Mouse (Mus musculus) brain, embryonic 18.5 days (tissue): ENCODE results near the gene Hhatl.

Source experiments
- DNase-seq: peaks from one replicate; pipeline ENCODE4 v3.0.0-alpha.2; 2012; ENCODE audit warnings: low read depth, low spot score

Hhatl gene

DNA sequence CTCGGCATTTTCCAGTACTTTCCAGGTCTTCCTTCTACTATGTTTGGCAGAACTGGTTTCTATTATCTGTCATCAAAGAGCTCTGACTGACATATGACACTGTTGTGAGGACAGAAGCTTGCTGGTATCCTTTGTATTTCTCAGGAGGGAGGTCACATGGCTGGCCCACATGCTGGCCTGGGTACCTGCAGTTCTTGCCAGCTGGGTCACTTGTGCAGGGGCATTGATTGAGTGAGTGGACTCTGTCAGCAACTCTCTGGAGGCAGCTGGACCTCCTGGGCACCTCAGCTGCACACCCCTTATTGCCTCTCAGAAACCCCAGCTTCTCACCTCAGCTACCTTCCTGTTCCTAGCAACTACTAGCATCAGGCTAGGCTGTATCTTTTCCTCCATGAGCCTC is 15.2 kb upstream of the Hhatl start:
- DNase-seq = no peak

DNA sequence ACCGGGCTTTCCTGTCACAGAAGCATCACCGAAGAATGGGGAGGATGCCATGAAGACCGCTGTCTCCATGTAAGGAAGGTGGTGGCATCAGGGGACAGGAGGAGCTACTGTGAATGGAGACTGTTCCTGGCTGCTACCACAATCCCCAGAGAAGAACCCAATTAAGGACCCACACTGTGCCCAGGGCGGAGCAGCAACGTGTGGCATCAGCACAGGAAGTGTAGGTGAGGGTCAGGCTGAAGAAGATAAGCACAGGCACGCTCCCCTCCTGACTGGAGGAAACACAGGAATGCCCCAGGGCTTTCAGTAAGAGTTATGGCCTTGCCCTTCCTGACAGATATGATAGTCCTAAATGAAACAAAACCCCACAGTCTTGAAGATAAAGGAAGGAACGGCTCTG is 10.4 kb upstream of the Hhatl start:
- DNase-seq = no peak

DNA sequence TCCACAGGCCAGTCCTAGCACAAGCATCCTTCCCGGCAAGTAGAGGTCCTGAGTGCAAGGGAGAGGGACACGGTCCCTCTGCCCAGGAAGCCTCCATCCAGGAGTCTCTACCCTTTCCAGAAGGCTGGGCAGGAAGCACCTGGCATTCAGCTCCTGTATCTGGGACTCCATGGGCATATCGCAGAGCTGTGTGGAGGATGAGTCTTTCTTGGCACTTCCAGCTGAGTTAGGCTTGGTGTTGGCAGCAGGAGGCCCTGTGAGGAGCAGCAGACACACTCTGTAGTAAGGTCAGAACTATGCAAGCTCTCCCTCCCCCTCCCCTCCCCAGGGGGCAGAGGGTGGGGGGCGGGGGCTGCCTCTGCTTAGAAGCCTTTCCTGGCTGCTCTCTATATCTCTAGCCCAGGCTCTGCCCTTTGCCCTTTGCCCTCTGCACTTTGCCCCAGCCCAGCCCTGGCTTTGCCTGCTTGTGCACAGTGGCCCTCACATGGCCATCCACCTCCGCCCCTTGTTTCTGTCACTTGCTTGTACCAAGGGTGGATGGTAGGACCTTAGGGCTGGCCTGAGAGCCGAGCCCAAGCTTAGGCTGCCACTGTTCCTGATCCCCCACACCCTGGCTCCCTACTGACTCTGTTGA is 6.7 kb upstream of the Hhatl start:
- DNase-seq = no peak

DNA sequence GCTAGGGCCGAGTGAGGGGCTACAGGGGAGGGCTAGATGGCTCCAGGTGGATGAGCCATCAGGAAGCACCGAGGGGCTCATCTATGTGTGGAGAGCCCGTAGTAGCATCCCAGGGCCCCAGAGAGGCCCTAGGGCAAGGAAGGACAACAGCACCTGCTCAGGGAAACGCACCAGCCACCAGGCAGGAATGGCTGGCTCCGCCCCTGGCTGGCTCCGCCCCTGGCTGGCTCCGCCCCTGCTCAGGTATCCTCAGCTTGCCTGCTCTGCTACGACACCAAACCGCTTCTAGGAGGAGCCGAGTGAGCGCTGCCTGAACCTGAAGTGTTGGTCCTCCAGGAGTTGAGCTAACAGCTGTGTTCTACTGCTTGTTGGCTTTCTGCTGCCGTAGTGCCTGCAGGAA is 5.4 kb upstream of the Hhatl start:
- no peak for DNase-seq

DNA sequence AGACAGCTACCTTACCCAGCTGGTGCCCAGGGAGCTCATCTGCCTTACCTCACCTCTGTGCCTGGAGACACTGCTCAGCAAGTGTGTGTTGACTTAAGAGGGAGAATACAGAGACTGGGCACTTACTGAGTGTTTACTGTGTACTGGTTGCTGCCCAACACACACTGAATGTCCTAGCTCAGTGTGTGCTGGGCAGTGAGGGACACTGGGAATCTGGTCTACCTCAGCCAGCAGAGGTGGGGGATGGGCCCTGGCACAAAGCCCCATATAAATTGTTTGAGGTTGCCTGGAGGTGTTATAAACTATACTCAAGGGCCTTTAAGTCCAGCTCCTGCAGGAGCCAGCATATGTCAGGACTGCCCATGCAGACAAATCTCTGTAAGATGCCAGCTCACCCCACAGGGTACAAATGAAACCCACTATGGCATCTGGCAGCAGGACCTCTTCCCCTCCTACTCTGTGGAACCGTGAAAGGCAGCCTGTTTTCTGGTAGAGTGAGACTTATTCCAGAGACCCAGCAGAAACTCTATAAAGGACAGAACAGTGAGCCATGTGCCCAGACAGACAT is 2.7 kb upstream of the Hhatl start:
- DNase-seq = no peak

DNA sequence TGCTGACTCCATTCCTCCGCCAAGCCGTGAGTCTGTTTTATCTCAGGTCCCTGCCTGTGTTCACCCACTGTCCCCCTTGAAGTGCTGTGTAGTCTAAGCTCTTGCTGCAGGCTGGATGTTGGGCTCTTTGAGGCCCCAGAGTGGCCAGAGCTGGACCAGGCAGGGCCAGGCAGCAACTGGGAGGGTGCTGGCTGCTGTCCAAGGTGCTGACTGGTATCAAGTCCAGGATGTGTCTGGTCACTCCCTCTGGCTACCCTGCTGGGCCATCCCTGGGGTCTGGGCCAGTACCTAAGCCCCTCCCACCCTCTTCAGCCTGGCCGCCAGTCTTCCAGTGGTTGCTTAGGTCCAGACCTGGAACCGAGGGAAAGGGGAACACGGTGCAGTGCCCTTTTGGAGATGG is 1.1 kb downstream of the Hhatl start:
- no peak for DNase-seq

DNA sequence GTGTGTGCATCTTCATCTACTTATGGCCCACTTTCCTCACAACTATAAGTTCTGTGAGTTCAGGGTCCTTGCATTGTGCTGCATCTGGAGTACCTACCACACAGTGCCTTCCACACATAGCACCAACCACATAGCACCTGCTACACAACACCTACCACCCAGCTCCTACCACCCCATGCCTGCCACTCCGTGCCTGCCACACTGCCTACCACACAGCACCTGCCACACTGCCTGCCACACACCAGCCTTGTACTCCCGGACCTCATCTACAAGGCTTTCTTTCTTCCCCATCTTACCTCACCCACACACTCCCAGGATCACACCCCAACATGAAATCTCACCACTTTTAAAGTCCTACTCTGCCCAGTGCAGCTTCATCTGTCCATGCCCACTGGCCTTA is 5.9 kb downstream of the Hhatl start:
- no peak for DNase-seq

DNA sequence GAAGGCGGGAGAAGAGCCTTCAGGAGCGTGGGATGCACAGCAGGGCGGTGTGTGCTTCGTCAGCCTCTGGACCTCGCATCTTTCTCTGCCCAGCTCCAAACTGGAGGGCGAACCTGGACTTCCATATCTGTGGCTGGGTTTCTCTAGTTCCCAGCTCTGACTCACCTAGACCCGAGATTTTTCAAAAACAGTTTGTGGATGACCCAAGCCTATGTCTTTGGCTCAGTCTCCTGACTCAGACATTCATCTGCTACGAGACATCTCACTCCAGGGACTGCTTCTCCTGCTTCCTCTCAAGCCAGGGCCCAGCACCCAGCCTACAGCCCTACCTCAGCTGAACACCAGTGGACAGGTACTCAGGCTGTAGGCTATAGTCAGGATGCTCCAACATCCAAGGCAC is 7.0 kb downstream of the Hhatl start:
- DNase-seq = no peak

DNA sequence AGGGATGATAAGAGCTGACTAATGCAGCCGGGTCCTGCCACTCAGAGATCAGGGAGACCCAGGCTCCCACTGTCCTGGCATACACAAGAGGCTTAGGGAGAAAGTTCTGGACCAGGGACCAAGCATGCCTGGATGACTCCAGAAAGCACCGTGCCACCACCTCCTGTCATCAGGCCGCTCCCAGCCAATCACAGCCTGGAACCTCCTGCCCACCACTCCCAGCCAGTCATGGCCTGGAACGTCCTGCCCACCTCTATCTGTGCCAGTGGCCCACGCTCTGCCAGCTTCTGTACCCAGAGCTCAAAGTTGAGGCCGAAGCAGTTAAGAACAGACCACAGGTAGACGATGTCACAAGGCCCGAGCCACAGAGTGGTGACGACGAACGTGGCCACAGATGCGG is 7.5 kb downstream of the Hhatl start:
- DNase-seq = no peak

DNA sequence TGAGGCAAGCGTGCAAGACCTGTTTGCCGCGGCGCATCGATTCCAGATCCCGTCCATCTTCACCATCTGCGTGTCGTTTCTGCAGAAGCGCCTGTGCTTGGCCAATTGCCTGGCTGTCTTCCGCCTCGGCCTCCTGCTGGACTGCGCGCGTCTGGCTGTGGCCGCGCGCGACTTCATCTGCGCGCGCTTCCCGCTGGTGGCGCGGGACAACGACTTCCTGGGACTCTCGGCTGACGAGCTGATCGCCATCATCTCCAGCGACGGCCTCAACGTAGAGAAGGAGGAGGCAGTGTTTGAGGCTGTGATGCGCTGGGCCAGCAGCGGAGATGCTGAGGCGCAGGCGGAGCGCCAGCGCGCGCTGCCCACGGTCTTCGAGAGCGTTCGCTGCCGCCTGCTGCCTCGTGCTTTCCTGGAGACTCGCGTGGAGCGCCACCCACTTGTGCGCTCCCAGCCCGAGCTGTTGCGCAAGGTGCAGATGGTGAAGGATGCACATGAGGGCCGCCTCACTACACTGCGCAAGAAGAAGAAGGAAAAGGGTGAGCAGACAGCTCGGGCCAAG is 14.2 kb downstream of the Hhatl start:
- DNase-seq = no peak

DNA sequence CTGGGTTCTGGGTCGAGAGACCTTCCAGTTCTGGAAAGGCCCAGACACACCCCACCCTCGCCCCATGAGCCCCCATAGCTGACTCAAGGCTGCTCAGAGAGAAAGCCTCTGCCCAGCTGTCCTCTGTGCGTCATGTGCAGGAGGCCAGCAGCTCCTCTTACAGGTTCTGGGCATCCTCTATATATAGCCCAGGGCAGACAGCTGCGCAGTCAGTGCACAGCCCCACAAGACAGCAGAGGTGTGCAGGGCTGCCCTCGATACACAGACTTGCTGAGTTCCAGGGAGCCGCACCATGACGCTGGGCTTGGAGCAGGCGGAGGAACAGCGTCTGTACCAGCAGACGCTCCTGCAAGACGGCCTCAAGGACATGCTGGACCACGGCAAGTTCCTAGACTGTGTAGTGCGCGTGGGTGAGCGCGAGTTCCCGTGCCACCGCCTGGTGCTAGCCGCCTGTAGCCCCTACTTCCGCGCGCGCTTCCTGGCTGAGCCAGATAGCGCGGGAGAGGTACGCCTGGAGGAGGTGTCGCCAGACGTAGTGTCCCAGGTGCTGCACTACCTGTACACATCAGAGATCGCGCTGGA is 14.7 kb downstream of the Hhatl start, which contains the start of gene Klhl40:
Gene Klhl40, plus strand, starts transcription at position 124 of the 582 bp plus-strand sequence.
- DNase-seq = no peak

DNA sequence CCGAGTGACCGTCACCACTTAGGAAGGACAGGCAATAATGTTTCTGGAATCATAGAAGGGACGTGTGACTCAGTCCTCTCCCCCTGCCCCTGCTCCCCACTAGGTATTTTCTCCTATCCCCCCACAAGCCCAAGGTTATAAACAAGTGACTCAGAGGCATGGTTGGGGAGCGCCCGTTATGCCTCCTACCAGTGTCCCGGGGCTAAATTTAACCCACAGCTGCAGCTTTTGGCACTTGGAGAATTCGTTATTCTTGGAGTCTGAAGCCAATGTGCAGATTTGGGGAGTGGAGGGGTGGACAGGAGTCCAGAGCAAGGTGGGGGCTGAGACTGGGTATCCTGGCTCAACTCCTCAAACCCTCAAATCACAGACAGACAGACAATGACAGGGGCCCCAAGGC is 15.8 kb downstream of the Hhatl start:
- no peak for DNase-seq

DNA sequence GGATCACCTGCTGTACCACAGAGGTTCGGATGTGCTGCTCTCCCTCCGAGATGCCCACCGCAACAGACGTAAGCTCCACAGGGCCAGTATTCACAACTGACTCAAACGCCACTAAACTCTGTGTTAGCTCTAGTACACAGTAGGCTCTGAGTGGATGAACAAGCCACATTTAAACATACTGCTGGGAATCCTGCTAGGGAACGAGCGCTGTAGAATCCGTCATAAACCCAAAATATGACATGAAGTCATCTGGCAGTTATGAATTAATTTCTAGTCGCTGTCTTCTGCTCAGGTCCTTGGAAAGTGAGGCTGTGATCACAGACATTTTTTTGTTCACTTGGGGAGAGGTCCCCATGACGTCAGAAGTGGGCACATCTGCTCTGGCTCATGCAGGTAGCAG is 16.4 kb downstream of the Hhatl start:
- DNase-seq = no peak

DNA sequence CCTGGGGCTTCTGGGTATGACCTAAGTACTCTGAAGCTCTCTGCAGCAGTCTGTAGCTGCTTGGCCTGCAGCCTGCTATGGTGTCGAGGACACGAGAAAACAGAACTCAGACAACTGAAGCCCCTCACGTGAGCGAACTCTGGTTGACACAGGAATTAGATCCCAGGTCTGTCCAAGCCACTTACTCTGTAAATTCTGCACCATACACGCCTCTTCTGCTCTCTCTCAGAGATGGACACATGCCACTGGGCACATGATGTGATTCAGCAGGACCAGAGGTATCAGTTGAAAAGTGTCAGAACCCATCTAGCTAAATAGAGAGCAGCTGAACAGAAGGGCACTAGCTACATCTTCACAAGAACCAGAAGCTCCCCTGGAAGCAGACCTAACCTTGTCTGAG is 19.9 kb downstream of the Hhatl start:
- DNase-seq = no peak

DNA sequence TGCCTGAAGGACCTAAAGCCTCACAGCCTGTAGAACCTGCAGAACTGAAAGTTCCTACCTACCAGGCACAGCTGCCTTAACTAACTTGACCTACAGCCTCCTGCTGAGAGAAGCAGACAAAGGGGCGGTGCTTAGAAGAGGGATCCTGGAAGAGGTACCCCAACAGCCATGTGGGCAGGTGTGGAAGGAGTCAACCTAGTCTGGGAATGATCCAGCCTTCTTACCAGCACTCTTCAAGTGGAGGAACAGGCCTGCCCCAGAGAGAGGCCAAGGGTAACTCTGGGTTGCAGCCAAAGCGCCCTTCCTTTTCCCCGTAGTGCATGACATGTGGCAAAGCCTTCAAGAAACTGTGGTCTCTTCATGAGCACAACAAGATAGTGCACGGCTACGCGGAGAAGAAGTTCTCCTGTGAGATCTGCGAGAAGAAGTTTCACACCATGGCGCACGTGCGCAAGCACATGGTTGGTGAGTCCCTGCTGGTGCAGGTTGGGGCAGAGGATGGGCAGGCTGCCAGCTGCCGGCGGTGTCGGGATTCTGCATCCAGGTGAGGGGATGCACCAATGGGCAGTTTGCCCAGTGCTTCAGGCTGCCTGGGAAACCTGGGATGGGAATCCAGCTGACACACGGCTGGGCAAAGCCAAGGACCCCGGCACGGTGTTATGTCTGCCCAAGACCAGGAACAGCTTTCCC is 27.0 kb downstream of the Hhatl start:
- no peak for DNase-seq

DNA sequence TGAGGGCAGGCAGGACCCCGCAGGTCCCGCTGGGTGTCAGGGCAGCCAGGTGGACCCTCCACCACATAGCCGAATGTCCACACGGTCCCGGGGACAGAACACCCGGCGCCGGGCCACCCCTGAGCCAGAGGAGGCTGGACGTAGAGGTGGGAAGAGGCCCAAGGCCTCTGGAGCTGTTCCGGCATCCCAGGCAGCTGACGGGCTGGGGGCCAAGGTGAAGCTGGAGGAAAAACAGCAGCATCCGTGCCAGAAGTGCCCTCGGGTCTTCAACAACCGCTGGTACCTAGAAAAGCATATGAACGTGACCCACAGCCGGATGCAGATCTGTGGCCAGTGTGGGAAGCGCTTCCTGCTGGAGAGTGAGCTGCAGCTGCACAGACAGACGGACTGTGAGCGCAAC is 28.6 kb downstream of the Hhatl start:
- no peak for DNase-seq

DNA sequence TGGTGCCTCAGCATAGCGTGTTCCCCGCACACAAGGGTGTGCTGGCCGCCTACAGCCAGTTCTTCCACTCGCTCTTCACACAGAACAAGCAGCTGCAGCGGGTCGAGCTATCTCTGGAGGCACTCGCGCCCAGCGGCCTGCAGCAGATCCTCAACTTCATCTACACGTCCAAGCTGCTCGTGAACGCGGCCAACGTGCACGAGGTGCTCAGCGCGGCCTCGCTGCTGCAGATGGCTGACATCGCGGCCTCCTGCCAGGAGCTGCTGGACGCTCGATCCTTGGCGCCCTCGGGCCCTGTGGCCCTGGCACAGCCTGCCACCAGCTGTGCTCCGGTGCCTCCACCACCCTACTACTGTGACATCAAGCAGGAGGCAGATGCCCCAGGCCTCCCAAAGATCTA is 29.5 kb downstream of the Hhatl start:
- no peak for DNase-seq

DNA sequence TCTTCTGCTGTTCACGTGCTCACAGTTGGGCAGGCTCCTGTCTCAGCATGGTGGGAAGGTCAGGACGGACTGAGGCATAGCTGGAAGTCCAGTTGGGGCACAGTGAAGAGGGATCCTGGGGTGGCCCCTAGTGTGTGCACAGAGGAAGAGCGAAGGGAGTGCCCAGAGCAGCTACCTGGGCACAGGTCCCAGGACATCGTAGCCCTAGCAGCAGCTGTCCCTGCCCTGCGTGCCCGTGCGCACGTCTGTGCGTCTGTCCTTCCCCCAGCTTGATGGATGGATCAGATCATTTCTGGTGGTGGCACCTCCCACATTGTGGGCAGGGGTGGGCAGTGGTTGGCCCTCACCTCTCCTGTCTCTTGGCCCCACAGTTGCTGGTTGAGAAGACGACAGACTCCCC is 30.1 kb downstream of the Hhatl start:
- DNase-seq = no peak

DNA sequence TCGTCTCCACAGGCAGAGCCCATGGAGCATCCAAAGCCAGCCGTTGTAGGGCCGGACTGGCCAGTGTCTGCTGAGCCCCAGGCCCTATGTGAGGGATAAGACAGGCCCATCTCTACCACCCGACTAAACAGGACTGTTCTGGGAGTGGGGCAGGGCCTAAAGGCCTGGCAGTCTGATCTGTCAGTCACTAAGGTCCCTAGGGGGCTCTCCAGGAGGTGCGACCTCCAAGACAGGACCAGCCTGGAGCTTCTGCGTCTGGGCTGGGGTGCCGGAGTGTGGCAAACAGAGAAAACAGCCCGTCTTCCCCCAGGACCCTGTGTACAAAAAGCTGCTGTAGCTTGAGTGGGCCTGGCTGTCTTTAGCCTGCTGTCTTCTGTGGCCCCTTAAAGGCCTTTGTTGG is 30.5 kb downstream of the Hhatl start:
- DNase-seq = no peak

DNA sequence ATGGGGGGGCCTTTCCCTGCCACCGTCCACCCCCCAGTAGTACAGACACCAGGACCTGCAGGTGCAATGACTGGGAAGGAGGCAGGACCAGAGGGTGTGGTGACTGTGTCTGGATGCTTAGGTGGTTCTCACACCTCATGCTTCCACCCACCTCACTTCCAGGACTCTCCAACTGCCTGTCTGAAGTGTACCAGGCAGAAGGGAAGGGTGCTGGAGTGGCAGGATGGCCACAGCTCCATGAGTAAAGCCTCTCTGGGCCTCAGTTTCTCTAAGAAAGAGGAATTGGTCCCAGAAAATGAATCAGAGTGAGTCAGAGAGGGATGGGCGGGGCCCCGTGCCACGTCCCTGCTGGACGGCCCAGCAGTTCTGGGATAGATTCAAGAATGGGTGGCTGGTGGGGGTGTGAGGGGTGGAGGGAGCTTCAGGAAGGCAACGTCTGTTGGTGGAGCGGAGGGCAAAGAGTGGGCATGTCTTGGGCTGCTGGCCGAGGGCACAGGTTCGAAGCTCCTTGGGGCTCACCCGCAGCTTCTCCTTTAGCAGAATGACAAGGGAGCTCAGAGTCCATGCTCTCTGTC is 31.1 kb downstream of the Hhatl start:
- DNase-seq = no peak

DNA sequence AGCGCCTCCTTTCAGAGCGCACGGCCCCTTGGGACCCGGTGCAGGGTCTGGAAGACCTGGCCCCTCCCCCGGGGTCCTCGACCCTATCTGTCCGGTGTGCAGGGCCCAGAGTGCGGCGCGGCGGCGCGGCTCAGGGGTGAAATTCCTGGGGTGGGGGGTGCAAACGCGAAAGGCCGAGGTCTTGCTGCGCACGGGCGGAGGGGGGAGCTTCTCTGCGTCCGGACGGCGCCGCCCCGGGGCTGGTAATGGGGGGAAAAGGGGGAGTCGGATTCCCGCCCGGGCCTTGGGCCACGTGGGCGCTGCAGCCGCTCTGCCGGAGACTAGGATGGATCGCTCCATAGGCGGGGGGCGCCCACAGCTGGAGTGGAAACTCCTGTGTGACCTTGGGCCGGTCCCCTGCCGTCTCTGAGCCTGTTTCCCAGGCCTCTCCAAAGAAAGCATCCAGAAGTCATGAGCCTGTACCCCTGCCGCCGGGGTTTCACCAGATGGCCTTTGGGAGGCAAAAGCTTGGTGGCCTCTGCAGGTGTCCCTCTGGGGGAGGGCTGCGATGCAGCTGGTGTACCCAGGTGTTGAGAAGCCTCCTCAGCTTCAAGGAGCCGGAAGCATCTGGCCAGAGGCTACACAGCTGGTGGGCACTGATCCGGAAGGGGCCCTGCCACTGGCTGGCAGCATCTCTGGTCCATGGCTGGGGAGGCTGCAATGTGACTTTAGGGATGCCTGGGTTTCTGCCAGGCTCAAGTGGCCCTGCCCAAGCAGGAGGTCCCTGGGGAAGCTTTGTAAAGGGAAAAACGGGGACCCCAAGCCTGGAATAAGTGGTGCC is 31.8 kb downstream of the Hhatl start:
- no peak for DNase-seq
